Mouse (Mus musculus) liver, adult 2 months (tissue): ENCODE measurements around the gene Cox20.

ENCODE experiments used
- CTCF ChIP-seq: fragments of 200-500 bp; IDR thresholded peaks from 2 replicates; pipeline ENCODE4 v1.5.1; 2011; ENCODE audit warnings: low read depth, low read length, control low read depth
- POLR2A ChIP-seq: fragments of 200-500 bp; IDR thresholded peaks from 2 replicates; pipeline ENCODE4 v1.6.1; 2011; ENCODE audit warnings: low read length, control low read depth; ENCODE audit not compliant: insufficient read depth; ENCODE audit errors: extremely low read depth

- TF ChIP-seq CTCF (no peak), POLR2A (no peak)
These were observed 43.7 kb upstream of the Cox20 start for GRCm38 (mm10) chr1:178275174-178275730.
